Comparison of ENCODE assay signal across 23 mouse cellular contexts in genomic region chr16:31601278-31601677, GRCm38 (mm10).
DNase-seq lines count a peak whose midpoint lies in the region; TF ChIP-seq lines count a peak whose summit lies in the region.
"Had no signal": no experiment of that assay in that cellular context is flagged by ENCODE, and none has a peak within 500 bp of the region (broad histone marks: within the 10 kb centered on the region; RNA-seq: fewer than 3 reads in every experiment).

No protein-coding gene starts in this region.

- no peak overlapping the region for H3K27ac ChIP-seq in gastrocnemius, adult 2 months
- H3K27ac ChIP-seq: embryonic facial prominence, embryonic 13.5 days; forebrain, embryonic 13.5 days; heart, embryonic 13.5 days; hindbrain, postnatal 0 days; macrophage; midbrain, embryonic 10.5 days; neural tube, embryonic 15.5 days had no signal

- TF ChIP-seq CTCF in gastrocnemius, adult 2 months (IDR thresholded peaks at IDR 0.05) = no peak

- H3K4me3 ChIP-seq in gastrocnemius, adult 2 months = no peak overlapping the region
- H3K4me3 ChIP-seq: embryonic facial prominence, embryonic 13.5 days; forebrain, embryonic 13.5 days; heart, embryonic 13.5 days; midbrain, embryonic 10.5 days; neural tube, embryonic 15.5 days had no signal

- intact Hi-C loops in gastrocnemius, adult 2 months (cut with DNase I) = no loop called here
- intact Hi-C loops in gastrocnemius, postnatal 36 days (cut with DNase I) = no loop called here
- intact Hi-C loops in left cerebral cortex, postnatal 36 days (cut with DNase I) = no loop called here

- peak; percentile 58 for DNase-seq in gastrocnemius, adult 2 months
- DNase-seq in gastrocnemius, postnatal 36 days = no peak
- peak; percentile 11 for DNase-seq in lung, postnatal 36 days
- DNase-seq in lung, postnatal 25 days (ENCODE audit: low spot score) = no peak
- peak; percentile 54 for DNase-seq in adipocyte (ENCODE audit: low spot score)
- peak; percentile 60 to 65 for DNase-seq in adrenal gland, postnatal 36 days
- DNase-seq in left cerebral cortex, postnatal 36 days (ENCODE audit: low spot score in 2 of 2) = no peak
- DNase-seq: cerebellum, adult 8-10 months; cerebellum, postnatal 36 days; embryo, embryonic 11 days; gastrocnemius, postnatal 14 days; heart, adult 18-20 months; heart, postnatal 14 days; lung, adult 2 months; right cerebral cortex, adult 18-20 months; right cerebral cortex, postnatal 4 days had no signal

Comparison
In these comparisons a context has a peak if more than half of its experiments do, and no peak if none do; other contexts are left out.
1. DNase-seq: peak in gastrocnemius, adult 2 months (single experiment), lung, postnatal 36 days (single experiment), adipocyte (single experiment) and adrenal gland, postnatal 36 days (2 of 2); none in gastrocnemius, postnatal 36 days (0 of 2), lung, postnatal 25 days (single experiment) and left cerebral cortex, postnatal 36 days (0 of 2).